Mouse (Mus musculus): ENCODE results near the gene H3f3b.

DNA sequence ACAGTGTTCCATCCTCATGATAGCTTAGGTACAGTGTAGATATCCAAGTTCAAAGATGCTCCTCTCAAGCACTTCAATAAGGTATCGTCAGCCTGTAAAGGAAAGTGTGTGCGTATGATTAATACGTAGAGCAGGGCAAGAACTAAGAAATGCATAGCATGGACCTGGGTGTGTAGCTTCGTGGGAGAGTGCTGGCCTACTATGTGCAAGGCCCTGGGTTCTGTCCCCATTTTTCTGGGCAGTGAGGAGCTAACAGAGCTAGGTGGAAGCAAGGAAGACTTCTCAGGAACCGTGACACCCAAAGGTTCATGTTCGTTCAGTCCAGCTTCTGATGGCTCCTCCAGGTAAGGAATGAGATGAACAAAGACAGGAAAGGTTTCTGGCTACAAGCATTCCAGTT, 17.4 kb upstream of the H3f3b start:
- no peak for TF ChIP-seq CTCF (IDR thresholded peaks at IDR 0.05; ENCODE audit: extremely low read depth, insufficient read length, insufficient replicate concordance, low read depth, low read length)
- no peak for TF ChIP-seq POLR2A (IDR thresholded peaks at IDR 0.05; ENCODE audit: low read depth, low read length)
